Mouse (Mus musculus): ENCODE data around the gene Add3. TPM values are rescaled to one million over a fixed set of nuclear protein-coding genes. Genes with fewer than 3 reads are reported as not detected.
A peak's percentile ranks its signal among the peaks of the same experiment; 100 is the strongest.

Gene Add3
- polyA plus RNA-seq, 1 experiment from 2014 or later = 29.5 TPM

DNA sequence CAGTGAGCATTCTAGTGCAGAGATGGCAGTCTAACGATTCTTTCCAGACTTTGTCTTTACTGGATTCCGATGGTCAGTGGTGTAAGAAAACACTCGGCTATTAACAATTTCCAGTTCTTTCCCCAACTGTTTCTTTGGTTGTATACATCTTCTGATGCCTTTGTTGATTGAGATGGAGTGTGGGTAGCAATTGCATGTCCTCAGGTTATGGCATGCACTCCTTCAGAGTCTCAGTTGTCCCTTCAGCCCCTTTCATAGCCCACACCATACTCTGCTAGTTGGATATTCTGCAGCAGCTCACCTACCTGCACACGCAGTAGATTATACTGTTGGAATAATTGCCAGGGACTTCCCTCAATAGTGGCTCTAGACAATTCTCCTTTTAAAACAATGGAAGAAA, 36.3 kb downstream of the Add3 start:
- H3K4me1 ChIP-seq (replicated peaks) = peaks cover 17% of the 10 kb centered on the region
- 76% methylated on average over 4 of the region's 4 CpGs for WGBS (ENCODE audit: insufficient replicate concordance)
- no peak overlapping the region for H3K4me3 ChIP-seq (replicated peaks)
- H3K27me3 ChIP-seq = peaks cover 7% of the 10 kb centered on the region; the same call in 1 of the 2 replicates
- H3K4me2 ChIP-seq = no peak overlapping the region
- no peak for ATAC-seq (ENCODE audit: low read depth)
- no peak overlapping the region for H3K9ac ChIP-seq
- no peak overlapping the region for H3K27ac ChIP-seq
- DNase-seq = no peak
- no peaks in the 10 kb centered on the region for H3K36me3 ChIP-seq
- no peaks in the 10 kb centered on the region for H3K9me3 ChIP-seq (replicated peaks)

GRCm38 (mm10) chr19:53178611-53179528, 38.6 kb downstream of the Add3 start:
- Histone ChIP-seq H3K36me3 (no peaks in the 10 kb centered on the region), H3K27me3 (peaks cover 16% of the 10 kb centered on the region; the same call in 1 of the 2 replicates), H3K27ac (no peak overlapping the region), H3K4me2 (no peak overlapping the region), H3K4me3 (replicated peaks) (no peak overlapping the region), H3K9me3 (replicated peaks) (no peaks in the 10 kb centered on the region), H3K9ac (no peak overlapping the region), H3K4me1 (replicated peaks) (peaks cover 37% of the 10 kb centered on the region)
- DNase-seq (no peak), ATAC-seq (ENCODE audit: low read depth) (no peak)
- WGBS (ENCODE audit: insufficient replicate concordance) = 82% methylated on average over 20 of the region's 20 CpGs

GRCm38 (mm10) chr19:53180168-53180803, 40.0 kb downstream of the Add3 start:
- H3K27me3 ChIP-seq = peaks cover 16% of the 10 kb centered on the region; the same call in 1 of the 2 replicates
- ATAC-seq (ENCODE audit: low read depth) (no peak), DNase-seq (no peak)
- 57% methylated on average over 12 of the region's 12 CpGs for WGBS (ENCODE audit: insufficient replicate concordance)
- no peak overlapping the region for H3K4me3 ChIP-seq (replicated peaks)
- no peak overlapping the region for H3K4me2 ChIP-seq
- H3K9ac ChIP-seq = no peak overlapping the region
- H3K9me3 ChIP-seq (replicated peaks) = no peaks in the 10 kb centered on the region
- H3K4me1 ChIP-seq (replicated peaks) = peaks cover 51% of the 10 kb centered on the region
- no peaks in the 10 kb centered on the region for H3K36me3 ChIP-seq
- H3K27ac ChIP-seq = no peak overlapping the region

- Histone ChIP-seq H3K4me1 (replicated peaks) (peaks cover 59% of the 10 kb centered on the region), H3K4me2 (no peak overlapping the region), H3K4me3 (replicated peaks) (no peak overlapping the region), H3K27me3 (peaks cover 16% of the 10 kb centered on the region; the same call in 1 of the 2 replicates), H3K9me3 (replicated peaks) (no peaks in the 10 kb centered on the region), H3K9ac (no peak overlapping the region), H3K27ac (0 out of 2 replicates have a peak overlapping the region, but pooled peaks have one; percentile 32), H3K36me3 (no peaks in the 10 kb centered on the region)
- 71% methylated on average over 19 of the region's 19 CpGs for whole genome bisulfite sequencing (ENCODE audit: insufficient replicate concordance)
- no peak for DNase-seq
- no peak for ATAC-seq (ENCODE audit: low read depth)
Observed at GRCm38 (mm10) chr19:53181003-53181861, 41.0 kb downstream of the Add3 start.

- Histone ChIP-seq H3K4me1 (replicated peaks) (peaks cover 82% of the 10 kb centered on the region), H3K27me3 (peaks cover 16% of the 10 kb centered on the region; the same call in 1 of the 2 replicates), H3K9ac (0 out of 2 replicates have a peak overlapping the region, but pooled peaks have one; percentile 23), H3K4me3 (replicated peaks) (0 out of 2 replicates have a peak overlapping the region, but pooled peaks have one; percentile 2), H3K9me3 (replicated peaks) (no peaks in the 10 kb centered on the region), H3K4me2 (peak overlapping the region; percentile 41), H3K27ac (peak overlapping the region; percentile 90), H3K36me3 (no peaks in the 10 kb centered on the region; the same call in 1 of the 2 replicates)
- ATAC-seq (ENCODE audit: low read depth) (no peak), DNase-seq (no peak)
- WGBS (ENCODE audit: insufficient replicate concordance) = 23% methylated on average over 9 of the region's 9 CpGs
Observed at GRCm38 (mm10) chr19:53183620-53184019, 43.4 kb downstream of the Add3 start.

GRCm38 (mm10) chr19:53184216-53184615, 44.0 kb downstream of the Add3 start:
- 24% methylated on average over 10 of the region's 10 CpGs for WGBS (ENCODE audit: insufficient replicate concordance)
- Histone ChIP-seq H3K4me2 (peak overlapping the region; percentile 41), H3K36me3 (no peaks in the 10 kb centered on the region; the same call in 1 of the 2 replicates), H3K9ac (peak overlapping the region; percentile 30; the same call in 1 of the 2 replicates), H3K4me3 (replicated peaks) (no peak overlapping the region), H3K9me3 (replicated peaks) (no peaks in the 10 kb centered on the region), H3K27ac (peak overlapping the region; percentile 90), H3K4me1 (replicated peaks) (peaks cover 87% of the 10 kb centered on the region), H3K27me3 (peaks cover 16% of the 10 kb centered on the region; the same call in 1 of the 2 replicates)
- ATAC-seq (ENCODE audit: low read depth) (no peak), DNase-seq (no peak)

GRCm38 (mm10) chr19:53184911-53185310, 44.7 kb downstream of the Add3 start:
- Histone ChIP-seq H3K27ac (peak overlapping the region; percentile 90), H3K36me3 (no peaks in the 10 kb centered on the region; the same call in 1 of the 2 replicates), H3K4me3 (replicated peaks) (no peak overlapping the region), H3K9ac (peak overlapping the region; percentile 30; the same call in 1 of the 2 replicates), H3K27me3 (peaks cover 16% of the 10 kb centered on the region; the same call in 1 of the 2 replicates), H3K4me2 (peak overlapping the region; percentile 41), H3K9me3 (replicated peaks) (no peaks in the 10 kb centered on the region), H3K4me1 (replicated peaks) (peaks cover 92% of the 10 kb centered on the region)
- ATAC-seq (ENCODE audit: low read depth) = peak; percentile 69
- peak; percentile 49 for DNase-seq
- 17% methylated on average over 5 of the region's 5 CpGs for WGBS (ENCODE audit: insufficient replicate concordance)

- Histone ChIP-seq H3K27ac (peak overlapping the region; percentile 90), H3K9me3 (replicated peaks) (no peaks in the 10 kb centered on the region), H3K27me3 (peaks cover 16% of the 10 kb centered on the region; the same call in 1 of the 2 replicates), H3K4me1 (replicated peaks) (peaks cover 95% of the 10 kb centered on the region), H3K9ac (peak overlapping the region; percentile 66; the same call in 1 of the 2 replicates), H3K36me3 (no peaks in the 10 kb centered on the region; the same call in 1 of the 2 replicates), H3K4me3 (replicated peaks) (peak overlapping the region; percentile 51), H3K4me2 (peak overlapping the region; percentile 63)
- peak; percentile 88 for DNase-seq
- ATAC-seq (ENCODE audit: low read depth) = peak; percentile 94
- 5% methylated on average over 8 of the region's 8 CpGs for WGBS (ENCODE audit: insufficient replicate concordance)
Observed at GRCm38 (mm10) chr19:53185486-53186134, 45.4 kb downstream of the Add3 start.

DNA sequence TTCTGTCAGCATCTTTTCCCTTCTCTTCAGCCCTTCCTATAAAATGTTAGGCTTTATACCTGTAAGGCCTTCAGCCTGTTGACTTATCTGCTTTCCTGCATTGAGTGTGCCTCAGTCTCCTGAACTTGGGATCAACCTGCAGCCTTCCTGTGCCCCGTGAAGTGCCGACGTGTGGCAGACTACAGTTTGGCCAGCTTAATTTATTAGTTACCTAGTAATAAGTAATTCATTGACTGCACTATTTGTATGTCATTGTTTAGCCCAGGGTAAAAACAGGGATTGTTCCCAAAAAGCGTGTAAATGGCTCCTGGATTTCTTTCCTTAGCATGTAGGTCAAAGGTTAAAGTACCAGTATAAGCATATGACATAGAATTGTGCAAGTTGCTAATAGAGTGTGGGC, 46.2 kb downstream of the Add3 start:
- DNase-seq = no peak
- Histone ChIP-seq H3K9ac (peak overlapping the region; percentile 49), H3K4me1 (replicated peaks) (peaks cover 94% of the 10 kb centered on the region), H3K36me3 (peaks cover 2% of the 10 kb centered on the region; the same call in 1 of the 2 replicates), H3K27ac (peak overlapping the region; percentile 76), H3K27me3 (0 out of 2 replicates have a peak, but pooled peaks cover 10% of the 10 kb centered on the region), H3K4me3 (replicated peaks) (peak overlapping the region; percentile 30), H3K4me2 (peak overlapping the region; percentile 63), H3K9me3 (replicated peaks) (no peaks in the 10 kb centered on the region)
- no peak for ATAC-seq (ENCODE audit: low read depth)
- WGBS (ENCODE audit: insufficient replicate concordance) = 32% methylated on average over 4 of the region's 4 CpGs

- Histone ChIP-seq H3K27ac (peak overlapping the region; percentile 74), H3K27me3 (0 out of 2 replicates have a peak, but pooled peaks cover 6% of the 10 kb centered on the region), H3K36me3 (peaks cover 2% of the 10 kb centered on the region; the same call in 1 of the 2 replicates), H3K4me3 (replicated peaks) (0 out of 2 replicates have a peak overlapping the region, but pooled peaks have one; percentile 1), H3K4me2 (peak overlapping the region; percentile 43), H3K9ac (peak overlapping the region; percentile 58), H3K9me3 (replicated peaks) (no peaks in the 10 kb centered on the region), H3K4me1 (replicated peaks) (peaks cover 96% of the 10 kb centered on the region)
- no peak for ATAC-seq (ENCODE audit: low read depth)
- WGBS (ENCODE audit: insufficient replicate concordance) = 25% methylated on average over 7 of the region's 7 CpGs
- peak; percentile 22 for DNase-seq
Observed at GRCm38 (mm10) chr19:53187533-53187932, 47.3 kb downstream of the Add3 start.
